Mouse (Mus musculus) midbrain, embryonic 15.5 days (tissue): ENCODE data around the gene Hspa1b. TPM values are rescaled to one million over a fixed set of nuclear protein-coding genes. Genes with fewer than 3 reads are reported as not detected.
"Not testable (repeated sequence)": the region's sequence is repeated elsewhere in the genome, so short reads cannot be mapped to it uniquely, and the experiment has no call there.

Experiments used
- ATAC-seq: fragments of 200-750 bp; cut with Nextera tagmentation; replicated peaks from 2 replicates; pipeline ENCODE4 v1.8.0; 2017; ENCODE audit warnings: moderate TSS enrichment
- H3K27ac ChIP-seq: fragments of 300-500 bp; sonication (generic); 2 replicates; pipeline ENCODE4 v1.5.1; 2015; ENCODE audit warnings: mild to moderate bottlenecking, inconsistent platforms
- H3K27me3 ChIP-seq: fragments of 300-500 bp; sonication (generic); replicated peaks from 2 replicates; pipeline ENCODE4 v1.6.1; 2015; ENCODE audit warnings: inconsistent platforms
- H3K36me3 ChIP-seq: fragments of 300-500 bp; sonication (generic); replicated peaks from 2 replicates; pipeline ENCODE4 v1.6.1; 2015; ENCODE audit warnings: inconsistent platforms
- H3K4me1 ChIP-seq: fragments of 300-500 bp; sonication (generic); 2 replicates; pipeline ENCODE4 v1.6.1; 2015; ENCODE audit warnings: inconsistent platforms
- H3K4me2 ChIP-seq: fragments of 300-500 bp; sonication (generic); 2 replicates; pipeline ENCODE4 v1.6.1; 2015; ENCODE audit warnings: inconsistent platforms, mild to moderate bottlenecking, moderate library complexity
- H3K4me3 ChIP-seq: fragments of 300-500 bp; sonication (generic); 2 replicates; pipeline ENCODE4 v1.5.1; 2015; ENCODE audit warnings: mild to moderate bottlenecking, inconsistent platforms
- H3K9ac ChIP-seq: fragments of 300-500 bp; sonication (generic); 2 replicates; pipeline ENCODE4 v1.6.1; 2015; ENCODE audit warnings: mild to moderate bottlenecking, inconsistent platforms
- H3K9me3 ChIP-seq: fragments of 300-500 bp; sonication (generic); 2 replicates; pipeline ENCODE4 v1.6.1; 2016; ENCODE audit warnings: inconsistent platforms
- WGBS: fragments of 180-500 bp; shearing (Covaris S2); methylation state at CpG from one replicate; pipeline ENCODE4 v1.1.7; 2015; ENCODE audit warnings: mixed read lengths; 5-methylcytosine and 5-hydroxymethylcytosine counted together
- polyA plus RNA-seq: library from polyadenylated mRNA; unstranded; fragments of >200 nt; fragmentation: Nextera tagmentation; extraction: Ambion mirVana; gene quantifications from 2 replicates; pipeline ENCODE4 v1.2.1, GENCODE M21; 2015

Gene Hspa1b
- polyA plus RNA-seq, 1 experiment from 2014 or later, result 0.31 TPM

DNA sequence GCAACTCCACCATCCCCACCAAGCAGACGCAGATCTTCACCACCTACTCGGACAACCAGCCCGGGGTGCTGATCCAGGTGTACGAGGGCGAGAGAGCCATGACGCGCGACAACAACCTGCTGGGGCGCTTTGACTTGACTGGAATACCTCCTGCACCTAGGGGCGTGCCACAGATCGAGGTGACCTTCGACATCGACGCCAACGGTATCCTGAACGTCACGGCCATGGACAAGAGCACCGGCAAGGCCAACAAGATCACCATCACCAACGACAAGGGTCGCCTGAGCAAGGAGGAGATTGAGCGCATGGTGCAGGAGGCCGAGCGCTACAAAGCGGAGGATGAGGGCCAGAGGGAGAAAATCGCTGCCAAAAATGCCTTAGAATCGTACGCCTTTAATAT lies 19.2 kb upstream of the Hspa1b start:
- no peaks in the 10 kb centered on the region for H3K36me3 ChIP-seq
- no peaks in the 10 kb centered on the region for H3K9me3 ChIP-seq
- no peak overlapping the region for H3K4me3 ChIP-seq
- no peak overlapping the region for H3K27ac ChIP-seq
- WGBS, result 90% methylated on average over 27 of the region's 27 CpGs
- no peak overlapping the region for H3K4me2 ChIP-seq
- ATAC-seq, result no peak
- peaks cover 23% of the 10 kb centered on the region for H3K4me1 ChIP-seq
- no peaks in the 10 kb centered on the region for H3K27me3 ChIP-seq
- no peak overlapping the region for H3K9ac ChIP-seq

DNA sequence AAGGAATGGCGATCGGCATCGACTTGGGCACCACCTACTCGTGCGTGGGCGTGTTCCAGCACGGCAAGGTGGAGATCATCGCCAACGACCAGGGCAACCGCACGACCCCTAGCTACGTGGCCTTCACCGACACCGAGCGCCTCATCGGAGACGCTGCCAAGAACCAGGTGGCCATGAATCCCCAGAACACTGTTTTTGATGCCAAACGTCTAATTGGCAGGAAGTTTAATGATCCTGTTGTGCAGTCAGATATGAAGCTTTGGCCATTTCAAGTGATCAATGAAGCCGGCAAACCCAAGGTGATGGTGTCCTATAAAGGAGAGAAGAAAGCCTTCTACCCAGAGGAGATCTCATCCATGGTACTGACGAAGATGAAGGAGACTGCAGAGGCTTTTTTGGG lies 18.0 kb upstream of the Hspa1b start:
- no peak for ATAC-seq
- no peak overlapping the region for H3K9ac ChIP-seq
- 94% methylated on average over 20 of the region's 20 CpGs for WGBS
- H3K9me3 ChIP-seq, result no peaks in the 10 kb centered on the region
- no peak overlapping the region for H3K4me3 ChIP-seq
- H3K4me1 ChIP-seq, result peaks cover 19% of the 10 kb centered on the region
- no peaks in the 10 kb centered on the region for H3K27me3 ChIP-seq
- no peak overlapping the region for H3K27ac ChIP-seq
- H3K4me2 ChIP-seq, result no peak overlapping the region
- H3K36me3 ChIP-seq, result no peaks in the 10 kb centered on the region

DNA sequence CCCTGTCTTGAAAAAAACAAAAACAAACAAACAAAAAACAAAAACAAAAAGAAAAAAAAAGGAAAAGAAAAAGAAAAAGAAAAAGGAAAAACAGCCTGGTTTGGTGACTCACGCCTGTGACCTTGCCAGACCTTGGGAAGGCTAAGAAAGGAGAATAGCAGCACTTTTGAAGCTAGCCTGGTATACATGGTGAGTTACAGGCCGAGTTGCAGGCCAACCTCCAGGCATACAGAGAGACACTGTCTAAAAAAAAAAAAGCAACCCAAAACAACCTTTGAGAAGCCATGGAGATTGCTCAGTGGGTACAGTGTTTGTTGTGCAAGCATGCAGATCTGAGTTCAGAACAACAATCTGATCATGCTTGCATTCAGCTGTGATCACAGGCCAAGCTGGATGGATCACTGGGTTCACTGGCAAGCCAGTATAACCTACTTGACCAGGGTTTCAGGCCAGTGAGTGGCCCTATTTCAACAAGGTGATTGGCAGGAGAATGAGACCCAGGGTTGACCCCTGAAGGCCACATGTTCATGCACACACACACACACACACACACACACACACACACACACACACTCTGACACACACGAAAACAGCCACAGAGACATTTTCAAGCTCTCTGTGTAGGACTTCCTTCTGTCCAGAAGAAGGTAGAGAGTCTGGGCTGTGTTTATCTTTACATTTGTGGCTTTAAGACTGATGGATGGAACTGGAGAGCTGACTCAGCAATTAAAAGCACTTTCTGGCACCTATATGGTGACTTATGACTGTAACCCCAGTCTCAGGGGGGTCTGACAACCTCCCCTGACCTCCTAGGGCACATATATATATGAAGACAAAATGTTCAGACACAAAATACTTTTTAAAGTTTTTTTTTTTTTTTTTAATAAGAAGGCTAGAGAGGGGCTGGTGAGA lies 16.8 kb upstream of the Hspa1b start:
- no peak for ATAC-seq
- no peak overlapping the region for H3K27ac ChIP-seq
- H3K4me2 ChIP-seq, result no peak overlapping the region
- H3K27me3 ChIP-seq, result no peaks in the 10 kb centered on the region
- no peak overlapping the region for H3K4me3 ChIP-seq
- H3K9me3 ChIP-seq, result no peaks in the 10 kb centered on the region
- H3K4me1 ChIP-seq, result peaks cover 14% of the 10 kb centered on the region
- WGBS, result 84% methylated on average over 3 of the region's 3 CpGs
- H3K36me3 ChIP-seq, result no peaks in the 10 kb centered on the region
- no peak overlapping the region for H3K9ac ChIP-seq

DNA sequence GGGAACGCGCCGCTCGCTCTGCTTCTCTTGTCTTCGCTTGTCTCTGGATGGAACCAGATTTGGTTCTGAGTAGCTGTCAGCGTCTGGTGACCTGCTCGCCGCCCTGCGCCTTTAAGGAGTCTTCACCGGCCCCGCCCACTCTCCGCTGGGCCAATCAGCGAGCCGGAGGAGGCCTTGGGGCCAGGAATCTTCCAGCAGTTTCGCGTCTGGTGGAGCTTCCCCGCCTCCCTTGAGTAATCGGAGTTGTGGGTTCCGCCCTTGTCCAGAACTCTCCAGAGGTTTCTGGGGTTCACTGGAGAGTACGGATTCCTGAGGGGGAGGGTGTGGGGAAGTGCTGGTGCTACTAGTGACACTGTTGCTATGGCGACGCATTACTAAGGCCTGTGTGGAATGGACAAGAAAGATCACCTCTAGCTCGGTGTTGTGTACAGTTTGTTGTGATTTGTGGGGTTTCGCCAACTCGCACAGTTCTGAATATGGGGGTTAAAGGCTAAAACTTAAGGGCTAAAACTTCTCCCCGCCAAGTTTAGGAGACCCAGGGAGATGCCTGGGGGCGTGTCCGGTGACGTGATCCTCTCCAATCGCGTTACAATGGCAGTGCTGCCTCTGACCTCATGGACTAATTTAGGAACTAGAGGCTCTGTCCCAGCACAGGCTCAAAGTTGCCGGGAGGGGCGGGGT lies 13.2 kb upstream of the Hspa1b start, which contains the start of the genes Hspa1a and Hspa1l:
Gene Hspa1a (minus strand): TSS at position 88 of the 681 bp plus-strand sequence.
Gene Hspa1l (plus strand): TSS at position 635 of the 681 bp plus-strand sequence.
- not testable (repeated sequence) for H3K9ac ChIP-seq, H3K9me3 ChIP-seq, H3K27ac ChIP-seq, H3K36me3 ChIP-seq, H3K4me1 ChIP-seq
- H3K4me3 ChIP-seq, result peak within 1 kb of the TSS; percentile 42
- under 1% methylated on average over 33 of the region's 33 CpGs for WGBS
- peaks cover 26% of the 10 kb centered on the region for H3K27me3 ChIP-seq
- H3K4me2 ChIP-seq, result peak within 1 kb of the TSS; percentile 60
- peak; percentile 93 for ATAC-seq

DNA sequence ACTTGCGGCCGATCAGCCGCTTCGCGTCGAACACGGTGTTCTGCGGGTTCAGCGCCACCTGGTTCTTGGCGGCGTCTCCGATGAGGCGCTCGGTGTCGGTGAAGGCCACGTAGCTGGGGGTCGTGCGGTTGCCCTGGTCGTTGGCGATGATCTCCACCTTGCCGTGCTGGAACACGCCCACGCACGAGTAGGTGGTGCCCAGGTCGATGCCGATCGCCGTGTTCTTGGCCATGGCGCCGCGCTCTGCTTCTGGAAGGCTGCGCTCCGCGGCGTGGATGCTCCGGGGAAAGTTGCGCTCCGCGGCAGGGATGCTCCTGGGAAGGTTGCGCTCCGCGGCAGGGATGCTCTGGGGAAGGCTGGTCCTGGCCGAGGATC lies 12.6 kb upstream of the Hspa1b start:
- Histone ChIP-seq H3K4me2 (peak overlapping the region; percentile 60), H3K27me3 (peaks cover 27% of the 10 kb centered on the region), H3K4me3 (peak overlapping the region; percentile 42)
- peak; percentile 68; the same call in 1 of the 2 replicates for ATAC-seq
- H3K36me3 ChIP-seq, H3K9ac ChIP-seq, H3K27ac ChIP-seq, H3K9me3 ChIP-seq, H3K4me1 ChIP-seq: not testable (repeated sequence)
- 0% methylated on average over 31 of the region's 43 CpGs for WGBS

DNA sequence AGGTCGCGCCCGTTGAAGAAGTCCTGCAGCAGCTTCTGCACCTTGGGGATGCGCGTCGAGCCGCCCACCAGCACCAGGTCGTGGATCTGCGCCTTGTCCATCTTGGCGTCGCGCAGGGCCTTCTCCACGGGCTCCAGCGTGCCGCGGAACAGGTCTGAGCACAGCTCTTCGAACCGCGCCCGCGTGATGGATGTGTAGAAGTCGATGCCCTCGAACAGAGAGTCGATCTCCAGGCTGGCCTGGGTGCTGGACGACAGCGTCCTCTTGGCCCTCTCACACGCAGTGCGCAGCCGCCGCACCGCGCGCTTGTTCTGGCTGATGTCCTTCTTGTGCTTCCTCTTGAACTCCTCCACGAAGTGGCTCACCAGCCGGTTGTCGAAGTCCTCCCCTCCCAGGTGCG lies 11.8 kb upstream of the Hspa1b start:
- H3K4me2 ChIP-seq, H3K4me3 ChIP-seq, H3K4me1 ChIP-seq, H3K36me3 ChIP-seq, ATAC-seq, H3K9ac ChIP-seq, H3K27ac ChIP-seq, H3K9me3 ChIP-seq: not testable (repeated sequence)
- H3K27me3 ChIP-seq, result peaks cover 27% of the 10 kb centered on the region
- 36% methylated on average over 21 of the region's 37 CpGs for WGBS

DNA sequence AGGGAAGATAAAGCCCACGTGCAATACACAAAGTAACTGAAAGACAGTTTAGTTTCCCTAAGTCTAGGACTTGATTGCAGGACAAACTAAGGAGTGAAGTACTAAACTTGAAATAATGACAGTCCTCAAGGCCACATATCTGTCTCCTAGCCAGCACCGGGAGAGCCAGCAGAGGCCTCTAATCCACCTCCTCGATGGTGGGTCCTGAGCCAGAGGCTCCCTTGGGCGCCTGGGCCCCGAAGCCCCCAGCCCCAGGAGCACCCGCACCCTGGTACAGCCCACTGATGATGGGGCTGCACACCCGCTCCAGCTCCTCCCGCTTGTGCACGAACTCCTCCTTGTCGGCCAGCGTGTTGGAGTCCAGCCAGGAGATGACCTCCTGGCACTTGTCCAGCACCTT lies 10.8 kb upstream of the Hspa1b start, which contains the start of gene Gm20481:
Gene Gm20481 (plus strand): TSS at position 91 of the 400 bp plus-strand sequence.
- H3K4me2 ChIP-seq, H3K4me3 ChIP-seq, ATAC-seq, H3K36me3 ChIP-seq, H3K9me3 ChIP-seq, H3K4me1 ChIP-seq, H3K9ac ChIP-seq, H3K27ac ChIP-seq: not testable (repeated sequence)
- 63% methylated on average over 8 of the region's 11 CpGs for whole genome bisulfite sequencing
- H3K27me3 ChIP-seq, result peaks cover 27% of the 10 kb centered on the region

DNA sequence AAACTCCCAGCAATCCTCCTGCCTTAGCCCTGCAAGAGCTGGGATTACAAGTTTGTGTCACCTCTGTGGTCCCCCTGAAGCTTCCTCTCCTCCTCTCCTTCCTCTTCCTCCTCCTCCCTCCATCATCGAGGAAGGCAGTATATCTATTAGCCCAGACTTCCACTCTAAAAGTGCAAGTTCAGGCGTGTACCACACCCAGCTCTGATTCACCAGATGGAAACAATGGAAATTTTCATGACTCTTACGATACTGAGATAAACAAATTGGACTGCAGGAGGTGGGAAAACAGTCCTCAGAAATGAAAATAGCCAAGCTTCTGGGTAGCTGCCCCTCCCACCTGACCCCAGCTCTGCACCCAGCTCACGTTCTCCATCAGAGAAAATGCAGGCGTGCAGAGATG lies 6.6 kb upstream of the Hspa1b start:
- WGBS, result 85% methylated on average over 5 of the region's 5 CpGs
- Histone ChIP-seq H3K4me3 (no peak overlapping the region), H3K36me3 (no peaks in the 10 kb centered on the region), H3K4me2 (no peak overlapping the region), H3K27ac (no peak overlapping the region), H3K4me1 (no peaks in the 10 kb centered on the region), H3K9ac (no peak overlapping the region), H3K9me3 (no peaks in the 10 kb centered on the region), H3K27me3 (peaks cover 32% of the 10 kb centered on the region)
- no peak for ATAC-seq

DNA sequence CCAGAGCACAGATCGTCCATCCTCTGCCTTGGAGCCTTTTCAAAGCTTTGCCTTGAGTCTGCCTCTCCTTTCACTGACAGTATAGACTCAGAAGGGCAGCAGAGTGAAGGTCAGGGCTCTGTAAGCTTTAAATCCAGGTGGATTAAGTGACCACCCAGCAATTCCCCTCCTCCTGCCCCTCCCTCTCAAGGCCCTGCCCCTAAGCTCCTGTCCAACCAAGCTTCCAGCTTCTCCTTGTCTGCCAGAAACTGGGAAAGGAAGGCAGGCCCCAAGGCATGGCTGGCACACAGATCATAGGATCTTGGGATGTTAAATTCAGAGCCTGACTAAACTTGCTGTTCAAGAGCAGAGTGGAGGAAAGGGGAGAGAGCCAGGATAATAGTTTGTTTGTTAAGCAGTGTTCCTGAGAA lies 5.6 kb upstream of the Hspa1b start:
- Histone ChIP-seq H3K4me3 (no peak overlapping the region), H3K9ac (no peak overlapping the region), H3K27ac (no peak overlapping the region), H3K4me2 (no peak overlapping the region), H3K9me3 (no peaks in the 10 kb centered on the region), H3K36me3 (no peaks in the 10 kb centered on the region), H3K27me3 (peaks cover 35% of the 10 kb centered on the region), H3K4me1 (peaks cover 4% of the 10 kb centered on the region)
- ATAC-seq, result no peak
- 19% methylated on average over 1 of the region's 1 CpGs for WGBS

DNA sequence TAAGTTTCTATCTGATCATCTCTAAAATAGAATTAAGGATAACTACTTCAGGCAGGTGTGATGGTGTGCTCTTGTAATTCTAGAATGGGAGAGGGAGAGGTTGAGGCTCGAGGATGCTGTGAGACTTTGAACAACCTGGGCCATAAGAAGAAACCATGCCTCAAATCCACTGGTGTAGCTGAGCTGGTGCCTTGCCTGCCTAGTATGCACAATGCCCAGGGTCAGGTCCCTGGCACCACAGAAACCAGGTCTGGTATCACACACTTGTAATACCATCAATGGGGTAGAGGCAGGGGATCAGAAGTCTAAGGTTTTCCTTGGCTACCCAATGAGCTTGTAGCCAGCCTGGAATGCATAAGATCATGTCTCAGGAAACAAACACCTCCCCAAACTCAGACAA lies 3.8 kb upstream of the Hspa1b start:
- ATAC-seq, result no peak
- Histone ChIP-seq H3K27me3 (peaks cover 21% of the 10 kb centered on the region), H3K4me1 (peaks cover 8% of the 10 kb centered on the region), H3K9me3 (no peaks in the 10 kb centered on the region), H3K36me3 (no peaks in the 10 kb centered on the region), H3K4me3 (no peak overlapping the region), H3K9ac (no peak overlapping the region), H3K27ac (no peak overlapping the region), H3K4me2 (no peak overlapping the region)
- WGBS, result 66% methylated on average over 1 of the region's 1 CpGs

DNA sequence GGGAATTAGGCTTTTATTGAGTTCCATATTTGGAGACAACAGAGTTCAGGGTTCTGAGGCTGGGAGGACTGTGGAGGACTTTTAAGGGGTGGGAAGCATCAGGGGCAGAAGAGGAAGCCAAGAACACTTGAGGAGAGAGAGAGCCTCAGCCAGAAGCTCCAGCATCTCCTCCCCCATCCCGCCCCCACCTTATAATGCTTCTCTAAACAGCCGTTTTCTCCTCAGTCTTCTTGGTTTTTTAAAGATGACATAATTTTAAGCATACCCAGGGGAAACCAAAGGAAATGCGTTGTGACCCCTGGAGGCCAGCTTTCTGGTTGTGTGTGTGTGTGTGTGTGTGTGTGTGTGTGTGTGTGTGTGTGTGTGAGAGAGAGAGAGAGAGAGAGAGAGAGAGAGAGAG lies 3.1 kb upstream of the Hspa1b start:
- peaks cover 8% of the 10 kb centered on the region for H3K4me1 ChIP-seq
- H3K36me3 ChIP-seq, result no peaks in the 10 kb centered on the region
- H3K9me3 ChIP-seq, result no peaks in the 10 kb centered on the region
- WGBS, result 38% methylated on average over 3 of the region's 3 CpGs
- no peak overlapping the region for H3K27ac ChIP-seq
- no peak overlapping the region for H3K4me2 ChIP-seq
- H3K9ac ChIP-seq, result no peak overlapping the region
- no peak for ATAC-seq
- 0 out of 2 replicates have a peak, but pooled peaks cover 14% of the 10 kb centered on the region for H3K27me3 ChIP-seq
- no peak overlapping the region for H3K4me3 ChIP-seq

DNA sequence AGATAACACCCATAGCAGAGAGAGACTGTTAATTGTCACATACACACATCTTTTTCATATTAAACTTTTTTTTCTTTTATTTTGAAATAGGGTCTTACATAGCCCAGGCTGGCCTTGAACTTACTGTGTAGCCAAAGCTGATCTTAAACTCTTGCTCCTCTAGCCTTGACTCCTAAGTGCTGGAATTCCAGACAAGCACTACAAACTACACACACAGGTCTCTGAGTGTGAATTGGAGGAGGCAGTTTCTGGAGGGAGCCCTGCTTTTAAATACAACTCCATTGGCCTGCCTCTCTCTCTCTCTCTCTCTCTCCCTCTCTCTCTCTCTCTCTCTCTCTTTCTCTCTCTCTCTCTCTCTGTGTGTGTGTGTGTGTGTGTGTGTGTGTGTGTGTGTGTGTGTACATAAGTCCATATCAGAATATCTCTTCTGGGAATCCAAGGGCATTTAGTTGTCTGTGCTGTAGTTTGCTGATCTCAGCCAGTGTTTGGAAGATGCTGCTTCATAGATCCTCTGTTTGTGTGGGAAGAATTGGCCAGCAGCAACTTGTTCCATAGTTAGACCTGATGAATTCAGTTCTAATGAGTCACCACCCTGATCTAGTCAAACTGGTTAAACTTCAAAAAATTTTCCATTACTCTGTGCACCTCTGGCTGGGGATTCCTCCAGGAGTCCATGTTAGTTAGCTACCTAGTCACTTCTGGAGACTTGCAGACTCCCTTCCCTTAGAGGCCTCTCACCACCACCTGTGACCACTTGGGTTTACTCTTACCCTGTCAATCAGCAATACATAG lies 1.9 kb upstream of the Hspa1b start:
- ATAC-seq, result no peak
- peaks cover 8% of the 10 kb centered on the region for H3K4me1 ChIP-seq
- no peak overlapping the region for H3K9ac ChIP-seq
- no peaks in the 10 kb centered on the region for H3K9me3 ChIP-seq
- no peak overlapping the region for H3K27ac ChIP-seq
- no peak overlapping the region for H3K4me3 ChIP-seq
- peaks cover 19% of the 10 kb centered on the region for H3K27me3 ChIP-seq
- no peaks in the 10 kb centered on the region for H3K36me3 ChIP-seq
- no peak overlapping the region for H3K4me2 ChIP-seq
